12 mouse cellular contexts compared by ENCODE assay signal in the genomic region with DNA sequence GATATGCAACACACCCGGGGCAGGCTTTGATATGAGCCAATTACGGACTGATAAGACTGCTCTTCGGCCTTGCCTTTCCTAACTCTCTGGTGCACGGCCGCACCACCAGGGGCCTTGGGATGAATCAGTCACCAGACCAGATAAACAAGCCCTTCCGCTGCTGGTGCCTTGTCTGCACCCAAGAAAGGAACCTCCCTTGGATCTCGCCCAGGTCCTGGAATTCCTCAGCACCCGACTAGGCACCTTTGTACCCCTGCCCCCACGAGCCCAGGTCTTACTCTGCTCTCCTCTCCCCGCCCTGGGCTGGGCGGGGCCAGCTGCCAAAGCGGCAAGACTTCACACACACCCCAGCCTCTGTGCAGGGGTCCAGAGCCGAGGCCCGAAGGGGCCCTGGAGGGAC. TPM values are rescaled to one million over a fixed set of nuclear protein-coding genes. Genes with fewer than 3 reads are reported as not detected.
A peak's percentile ranks its signal among the peaks of the same experiment; 100 is the strongest.
DNase-seq lines count a peak whose midpoint lies in the region; ATAC-seq and TF ChIP-seq lines count a peak whose summit lies in the region.
"Had no signal": no experiment of that assay in that cellular context is flagged by ENCODE, and none has a peak within 500 bp of the region (broad histone marks: within the 10 kb centered on the region; RNA-seq: fewer than 3 reads in every experiment).

Il22ra1 (plus strand) TSS at position 356 of the 400 bp plus-strand sequence.

- H3K27ac ChIP-seq in limb, embryonic 13.5 days, result no peak within 1 kb of the TSS
- no peak within 1 kb of the TSS for H3K27ac ChIP-seq in limb, embryonic 10.5 days
- H3K27ac ChIP-seq in liver, adult 2 months (replicated peaks; ENCODE audit: insufficient read depth, low read depth, low read length), result peak within 1 kb of the TSS; percentile 76
- H3K27ac ChIP-seq in stomach, embryonic 16.5 days (ENCODE audit: low read length), result peak within 1 kb of the TSS; percentile 84
- H3K27ac ChIP-seq: limb, embryonic 12.5 days had no signal

- no peak for ATAC-seq in limb, embryonic 13.5 days (ENCODE audit: low FRiP score, low read depth)
- ATAC-seq in erythroblast, adult 5-6 weeks (replicated peaks; ENCODE audit: low FRiP score, poor library complexity, severe bottlenecking), result peak; percentile 63
- peak; percentile 83 for ATAC-seq in stomach, embryonic 16.5 days (ENCODE audit: insufficient read depth, low FRiP score)

- no peaks in the 10 kb centered on the region for H3K27me3 ChIP-seq in limb, embryonic 13.5 days
- no peaks in the 10 kb centered on the region for H3K27me3 ChIP-seq in limb, embryonic 10.5 days (ENCODE audit: low read depth, poor library complexity, severe bottlenecking)
- no peaks in the 10 kb centered on the region for H3K27me3 ChIP-seq in liver, adult 2 months (ENCODE audit: control insufficient read depth, insufficient read depth, low read length)
- no peaks in the 10 kb centered on the region for H3K27me3 ChIP-seq in stomach, embryonic 16.5 days (ENCODE audit: control insufficient read depth, insufficient read depth, low read length)
- H3K27me3 ChIP-seq: limb, embryonic 12.5 days had no signal

- no peaks in the 10 kb centered on the region for H3K36me3 ChIP-seq in limb, embryonic 13.5 days
- no peaks in the 10 kb centered on the region for H3K36me3 ChIP-seq in limb, embryonic 10.5 days
- H3K36me3 ChIP-seq in liver, adult 2 months (ENCODE audit: control insufficient read depth, insufficient read depth, low read length), result no peaks in the 10 kb centered on the region
- H3K36me3 ChIP-seq in stomach, embryonic 16.5 days (ENCODE audit: control insufficient read depth, insufficient read depth, low read length), result no peaks in the 10 kb centered on the region
- H3K36me3 ChIP-seq: limb, embryonic 12.5 days had no signal

- H3K79me2 ChIP-seq in liver, adult 2 months (ENCODE audit: control insufficient read depth, insufficient read depth, low read length), result no peaks in the 10 kb centered on the region

- 0 out of 2 replicates have a peak within 1 kb of the TSS, but pooled peaks have one; percentile 11 for H3K4me2 ChIP-seq in limb, embryonic 13.5 days (replicated peaks)
- peak within 1 kb of the TSS; percentile 42 for H3K4me2 ChIP-seq in stomach, embryonic 16.5 days (ENCODE audit: low read depth, low read length)
- H3K4me2 ChIP-seq: limb, embryonic 12.5 days had no signal

- no peak for TF ChIP-seq POLR2A in liver, adult 2 months (IDR thresholded peaks at IDR 0.05; ENCODE audit: extremely low read depth, insufficient read depth, low read length)

- 41% methylated on average over 14 of the region's 14 CpGs for WGBS in limb, embryonic 13.5 days
- 43% methylated on average over 14 of the region's 14 CpGs for WGBS in limb, embryonic 10.5 days
- 5% methylated on average over 14 of the region's 14 CpGs for WGBS in liver, adult 2 months
- 24% methylated on average over 14 of the region's 14 CpGs for WGBS in stomach, embryonic 16.5 days

- no peak within 1 kb of the TSS for H3K9ac ChIP-seq in limb, embryonic 13.5 days
- peak within 1 kb of the TSS; percentile 80 for H3K9ac ChIP-seq in liver, adult 2 months (ENCODE audit: low read depth, low read length)
- H3K9ac ChIP-seq in stomach, embryonic 16.5 days (ENCODE audit: low read length), result peak within 1 kb of the TSS; percentile 57
- H3K9ac ChIP-seq: limb, embryonic 12.5 days had no signal

- H3K4me3 ChIP-seq in limb, embryonic 13.5 days, result no peak within 1 kb of the TSS
- no peak within 1 kb of the TSS for H3K4me3 ChIP-seq in limb, embryonic 10.5 days
- peak within 1 kb of the TSS; percentile 79 for H3K4me3 ChIP-seq in liver, adult 2 months (ENCODE audit: insufficient read depth, low read depth, low read length)
- H3K4me3 ChIP-seq in stomach, embryonic 16.5 days (replicated peaks; ENCODE audit: low read length), result peak within 1 kb of the TSS; percentile 39
- H3K4me3 ChIP-seq: limb, embryonic 12.5 days had no signal

- peaks cover 15% of the 10 kb centered on the region; the same call in 1 of the 2 replicates for H3K4me1 ChIP-seq in limb, embryonic 13.5 days
- peaks cover 15% of the 10 kb centered on the region for H3K4me1 ChIP-seq in limb, embryonic 10.5 days
- H3K4me1 ChIP-seq in liver, adult 2 months (ENCODE audit: control insufficient read depth, insufficient read depth, low read length), result peaks cover 14% of the 10 kb centered on the region
- peaks cover 11% of the 10 kb centered on the region for H3K4me1 ChIP-seq in stomach, embryonic 16.5 days (ENCODE audit: control insufficient read depth, insufficient read depth, low read length)
- H3K4me1 ChIP-seq: limb, embryonic 12.5 days had no signal

- DNase-seq in limb, embryonic 10.5 days (ENCODE audit: low spot score), result no peak
- DNase-seq in liver, adult 2 months (ENCODE audit: extremely low read depth, low read depth, low spot score), result peak; percentile 85
- DNase-seq in cerebellum, adult 18-20 months, result no peak
- no peak for DNase-seq in cerebellum, adult 11-12 months
- DNase-seq in thymus, postnatal 0 days (ENCODE audit: low spot score), result no peak
- DNase-seq: gastrocnemius, postnatal 36 days had no signal

- peak; percentile 41; the same call in 1 of the 2 replicates for TF ChIP-seq CTCF in liver, adult 2 months (IDR thresholded peaks at IDR 0.05; ENCODE audit: low read depth, low read length)

- H3K9me3 ChIP-seq in limb, embryonic 13.5 days, result peaks cover 5% of the 10 kb centered on the region; the same call in 1 of the 2 replicates
- no peaks in the 10 kb centered on the region for H3K9me3 ChIP-seq in limb, embryonic 10.5 days (replicated peaks)
- 0 out of 2 replicates have a peak, but pooled peaks cover 3% of the 10 kb centered on the region for H3K9me3 ChIP-seq in stomach, embryonic 16.5 days (replicated peaks; ENCODE audit: control insufficient read depth, low read length)

RNA-seq across cellular contexts. Expression of gene Il22ra1, which starts in this region (rescaled TPM):
- polyA plus RNA-seq in limb, embryonic 13.5 days (2015; fragmentation: Nextera tagmentation; extraction: Ambion mirVana), result 0.08 TPM in 1 of 2 replicates, not detected in the other
- not detected in 2 replicates for polyA plus RNA-seq in limb, embryonic 10.5 days (2016; fragmentation: Nextera tagmentation; extraction: Ambion mirVana)
- not detected in 2 replicates for total RNA-seq in erythroblast, adult 5-6 weeks (2015; ENCODE audit: low replicate concordance)
- total RNA-seq in erythroblast, adult 5-6 weeks (2017; ENCODE audit: low replicate concordance), result not detected in 2 replicates
- 1.4 and 1.7 TPM in 2 replicates for total RNA-seq in liver, adult 2 months (2014; rRNA removed)
- polyA plus RNA-seq in liver, adult 2 months (2012; rRNA removed), result 4.1 and 4.5 TPM in 2 replicates
- 2.0 and 2.1 TPM in 2 replicates for polyA plus RNA-seq in stomach, embryonic 16.5 days (2015; fragmentation: Nextera tagmentation; extraction: Ambion mirVana)
- not detected in 2 replicates for polyA plus RNA-seq in thymus, postnatal 0 days (2015; fragmentation: Nextera tagmentation; extraction: Ambion mirVana)
- total RNA-seq: common myeloid progenitor, adult 5-6 weeks; gastrocnemius, postnatal 36 days; neutrophil, adult 5-6 weeks had no signal
- polyA plus RNA-seq: limb, embryonic 12.5 days had no signal

Comparison
In these comparisons a context has a peak if more than half of its experiments do, and no peak if none do; other contexts are left out.
1. Peak in ATAC-seq in erythroblast, adult 5-6 weeks; RNA of the gene not detected or under 1 TPM.
2. H3K27ac ChIP-seq: peak in liver, adult 2 months (single experiment) and stomach, embryonic 16.5 days (single experiment); none in limb, embryonic 13.5 days (single experiment) and limb, embryonic 10.5 days (single experiment).
3. H3K4me3 ChIP-seq: peak in liver, adult 2 months (single experiment) and stomach, embryonic 16.5 days (single experiment); none in limb, embryonic 13.5 days (single experiment) and limb, embryonic 10.5 days (single experiment).